ENCODE assay signal across 8 mouse cellular contexts in the genomic region with DNA sequence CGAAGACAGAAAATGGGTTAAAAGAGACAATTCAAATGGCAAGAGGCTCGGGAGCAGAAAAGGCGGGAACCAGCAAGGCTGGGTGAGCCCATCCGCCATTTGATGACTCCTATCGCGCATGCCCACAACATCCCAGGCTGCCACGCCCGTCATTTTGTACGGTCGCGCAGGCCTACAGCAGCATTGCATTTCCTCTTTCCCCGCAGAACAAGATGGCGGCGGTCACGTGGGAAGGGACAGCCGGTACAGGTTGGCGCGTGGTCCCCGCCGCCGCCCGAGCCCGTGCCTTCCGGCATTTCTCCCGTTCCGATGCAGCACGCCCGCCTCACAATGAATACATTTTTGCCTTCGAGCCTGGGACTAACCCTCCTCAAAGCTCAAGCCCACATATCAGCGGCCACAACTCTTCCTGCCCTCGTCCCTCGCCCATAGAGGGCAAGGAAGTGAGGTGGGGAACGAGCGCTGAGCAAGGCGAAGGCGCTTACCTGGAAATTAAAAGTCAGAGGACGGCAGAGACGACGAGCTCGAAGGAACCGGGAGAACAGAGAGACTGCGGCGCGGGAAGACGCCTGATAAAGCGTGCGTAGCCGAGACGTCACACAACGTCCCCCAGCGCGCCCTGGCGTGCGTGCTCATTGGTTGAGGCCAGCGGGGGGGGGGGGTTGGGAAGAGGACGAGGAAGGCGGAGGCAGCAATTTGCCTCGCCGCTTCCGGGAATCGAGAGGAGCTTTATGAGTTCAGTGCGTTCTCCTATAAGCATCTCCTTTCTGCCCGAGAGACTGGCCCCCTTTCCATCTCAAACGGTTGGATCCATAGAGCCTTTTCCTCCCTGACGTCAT. TPM values are rescaled to one million over a fixed set of nuclear protein-coding genes. Genes with fewer than 3 reads are reported as not detected.
A peak's percentile ranks its signal among the peaks of the same experiment; 100 is the strongest.
DNase-seq lines count a peak whose midpoint lies in the region; ATAC-seq and TF ChIP-seq lines count a peak whose summit lies in the region.

A gene (minus strand): TSS at position 728 of the 839 bp plus-strand sequence.

- peak within 1 kb of the TSS; percentile 85 for H3K4me3 ChIP-seq in cortical plate, adult 2 months (ENCODE audit: insufficient read depth, low read length)

- no peak for TF ChIP-seq CTCF in cortical plate, adult 2 months (IDR thresholded peaks at IDR 0.05; ENCODE audit: extremely low read depth, insufficient read depth, low read length)

- peak; percentile 82 for ATAC-seq in activated CD4-positive, CD25-positive, alpha-beta regulatory T cell, adult 4 months
- ATAC-seq in megakaryocyte progenitor cell, adult 5-6 weeks (replicated peaks; ENCODE audit: poor library complexity) = peak; percentile 85

- H3K4me1 ChIP-seq in cortical plate, adult 2 months (ENCODE audit: control insufficient read depth, insufficient read depth, low read length) = no peaks in the 10 kb centered on the region; the same call in 1 of the 2 replicates

- H3K27ac ChIP-seq in cortical plate, adult 2 months (ENCODE audit: insufficient read depth, low read length) = peak within 1 kb of the TSS; percentile 92

- DNase-seq in gastrocnemius, postnatal 10 days = peak; percentile 75
- peak; percentile 93 for DNase-seq in induced T-regulatory cell, adult 2 months (ENCODE audit: low read depth)
- peak; percentile 73 to 90 for DNase-seq in left cerebral cortex, adult 9 months (ENCODE audit: low spot score in 2 of 2)
- DNase-seq in right cerebral cortex, postnatal 14 days = peak; percentile 84
- DNase-seq in urinary bladder, postnatal 36 days (ENCODE audit: low spot score in 2 of 2) = peak; percentile 70 to 85

- peak; percentile 86 for TF ChIP-seq POLR2A in cortical plate, adult 2 months (IDR thresholded peaks at IDR 0.05; ENCODE audit: extremely low read depth, insufficient read depth, low read length)

RNA-seq across cellular contexts. Expression of the gene that starts here (rescaled TPM):
- 100 to 1,000 TPM; 711 to 929 TPM for polyA plus RNA-seq in activated CD4-positive, CD25-positive, alpha-beta regulatory T cell, adult 4 months (2017; shearing (Covaris generic))
- 193 and 207 TPM in 2 replicates for polyA plus RNA-seq in cortical plate, adult 2 months (2012; rRNA removed)
- 100 to 1,000 TPM; 291 to 335 TPM for total RNA-seq in gastrocnemius, postnatal 10 days (2021)
- total RNA-seq in megakaryocyte progenitor cell, adult 5-6 weeks (2015) = 1,002 and 1,150 TPM in 2 replicates
- total RNA-seq in megakaryocyte progenitor cell, adult 5-6 weeks (2017) = 1,310 and 1,340 TPM in 2 replicates

Comparison
In these comparisons a context has a peak if more than half of its experiments do, and no peak if none do; other contexts are left out.
1. Peak in every context shown above with its lines: DNase-seq, ATAC-seq, H3K4me3 ChIP-seq and H3K27ac ChIP-seq.